18 mouse cellular contexts compared by ENCODE assay signal in the genomic region with DNA sequence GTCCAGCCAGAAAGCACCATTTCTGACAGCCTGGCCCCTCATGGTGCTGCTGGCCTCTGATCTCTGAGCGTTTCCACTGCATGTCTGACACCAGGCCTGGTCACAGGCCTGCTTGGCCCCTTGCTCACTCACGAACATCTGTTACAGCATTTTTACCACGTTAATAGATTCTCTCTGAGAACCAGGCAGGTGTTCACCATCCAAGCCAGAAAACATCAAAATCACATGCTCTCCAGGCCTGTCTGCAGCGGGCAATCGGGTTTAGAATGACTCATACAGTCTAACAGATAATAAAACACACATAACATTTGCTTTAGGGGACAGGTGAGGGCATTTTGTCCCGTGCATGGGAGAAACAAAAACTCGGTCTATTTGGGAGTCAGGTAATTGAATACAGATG. TPM values are rescaled to one million over a fixed set of nuclear protein-coding genes. Genes with fewer than 3 reads are reported as not detected.
DNase-seq lines count a peak whose midpoint lies in the region; ATAC-seq lines count a peak whose summit lies in the region.
"Had no signal": no experiment of that assay in that cellular context is flagged by ENCODE, and none has a peak within 500 bp of the region (broad histone marks: within the 10 kb centered on the region; RNA-seq: fewer than 3 reads in every experiment).

No protein-coding gene starts in this region.

- WGBS in neural tube, embryonic 15.5 days = 33% methylated on average over 7 of the region's 7 CpGs
- 8% methylated on average over 7 of the region's 7 CpGs for WGBS in limb, embryonic 11.5 days
- WGBS in neural tube, embryonic 13.5 days = 49% methylated on average over 7 of the region's 7 CpGs

- DNase-seq in neural tube, embryonic 10.5 days (ENCODE audit: extremely low spot score, low spot score) = peak; percentile 20
- peak; percentile 91 for DNase-seq in forelimb bud, embryonic 11.5 days (ENCODE audit: low read depth, low spot score)
- DNase-seq in limb, embryonic 11.5 days (ENCODE audit: low spot score) = peak; percentile 78
- DNase-seq in cerebellum, adult 8-10 months = no peak
- DNase-seq in layer of hippocampus, adult 18-20 months (ENCODE audit: low spot score in 2 of 2) = no peak
- no peak for DNase-seq in thymus, postnatal 14 days
- DNase-seq: adrenal gland, postnatal 10 days; forebrain, postnatal 0 days; lung, embryonic 14.5 days; lung, postnatal 4 days; thymus, adult 18-20 months had no signal

- no peaks in the 10 kb centered on the region for H3K36me3 ChIP-seq in neural tube, embryonic 15.5 days
- no peaks in the 10 kb centered on the region for H3K36me3 ChIP-seq in limb, embryonic 11.5 days (ENCODE audit: control insufficient read depth, insufficient read depth, low read length)
- H3K36me3 ChIP-seq in neural tube, embryonic 13.5 days = no peaks in the 10 kb centered on the region
- H3K36me3 ChIP-seq: embryonic facial prominence, embryonic 15.5 days; kidney, embryonic 15.5 days; liver, embryonic 12.5 days; midbrain, embryonic 10.5 days had no signal

- H3K27me3 ChIP-seq in neural tube, embryonic 15.5 days (replicated peaks) = no peaks in the 10 kb centered on the region
- H3K27me3 ChIP-seq in limb, embryonic 11.5 days (ENCODE audit: control insufficient read depth, insufficient read depth, low read length) = no peaks in the 10 kb centered on the region
- no peaks in the 10 kb centered on the region for H3K27me3 ChIP-seq in neural tube, embryonic 13.5 days
- H3K27me3 ChIP-seq: embryonic facial prominence, embryonic 15.5 days; kidney, embryonic 15.5 days; Patski had no signal

- H3K9me3 ChIP-seq in neural tube, embryonic 15.5 days (replicated peaks) = no peaks in the 10 kb centered on the region
- no peaks in the 10 kb centered on the region for H3K9me3 ChIP-seq in limb, embryonic 11.5 days (ENCODE audit: control insufficient read depth, low read length)
- H3K9me3 ChIP-seq in neural tube, embryonic 13.5 days = no peaks in the 10 kb centered on the region
- H3K9me3 ChIP-seq: embryonic facial prominence, embryonic 15.5 days; kidney, embryonic 15.5 days; liver, embryonic 12.5 days; midbrain, embryonic 10.5 days had no signal

- H3K4me1 ChIP-seq in neural tube, embryonic 15.5 days = no peaks in the 10 kb centered on the region
- H3K4me1 ChIP-seq in limb, embryonic 11.5 days (ENCODE audit: control insufficient read depth, insufficient read depth, low read length) = peaks cover 9% of the 10 kb centered on the region
- H3K4me1 ChIP-seq in neural tube, embryonic 13.5 days (replicated peaks) = no peaks in the 10 kb centered on the region; the same call in 1 of the 2 replicates
- H3K4me1 ChIP-seq: kidney, embryonic 15.5 days; liver, embryonic 12.5 days; midbrain, embryonic 10.5 days had no signal

- H3K4me3 ChIP-seq in neural tube, embryonic 15.5 days (replicated peaks) = no peak overlapping the region
- H3K4me3 ChIP-seq in limb, embryonic 11.5 days (ENCODE audit: low read depth, low read length) = no peak overlapping the region
- no peak overlapping the region for H3K4me3 ChIP-seq in neural tube, embryonic 13.5 days
- H3K4me3 ChIP-seq: embryonic facial prominence, embryonic 15.5 days; kidney, embryonic 15.5 days; liver, embryonic 12.5 days; midbrain, embryonic 10.5 days had no signal

- no peak overlapping the region for H3K27ac ChIP-seq in neural tube, embryonic 15.5 days (replicated peaks)
- 0 out of 2 replicates have a peak overlapping the region, but pooled peaks have one; percentile 0 for H3K27ac ChIP-seq in limb, embryonic 11.5 days (replicated peaks; ENCODE audit: low read depth, low read length)
- H3K27ac ChIP-seq in neural tube, embryonic 13.5 days (replicated peaks) = no peak overlapping the region
- H3K27ac ChIP-seq: embryonic facial prominence, embryonic 15.5 days; kidney, embryonic 15.5 days; liver, embryonic 12.5 days; midbrain, embryonic 10.5 days had no signal

- H3K4me2 ChIP-seq in neural tube, embryonic 15.5 days = no peak overlapping the region
- H3K4me2 ChIP-seq in limb, embryonic 11.5 days (ENCODE audit: low read depth, severe bottlenecking) = no peak overlapping the region
- H3K4me2 ChIP-seq in neural tube, embryonic 13.5 days = no peak overlapping the region
- H3K4me2 ChIP-seq: embryonic facial prominence, embryonic 15.5 days; kidney, embryonic 15.5 days; liver, embryonic 12.5 days; lung, embryonic 14.5 days had no signal

- no peak for ATAC-seq in neural tube, embryonic 15.5 days (ENCODE audit: low FRiP score)
- ATAC-seq in limb, embryonic 11.5 days (ENCODE audit: insufficient number of reproducible peaks, low FRiP score, low TSS enrichment, low read depth) = peak; percentile 89
- 0 out of 2 replicates have a peak, but pooled peaks have one; percentile 15 for ATAC-seq in neural tube, embryonic 13.5 days (ENCODE audit: low read depth)
- ATAC-seq: forebrain, postnatal 0 days; liver, embryonic 12.5 days; Patski had no signal

- H3K9ac ChIP-seq in neural tube, embryonic 15.5 days (replicated peaks) = no peak overlapping the region
- no peak overlapping the region for H3K9ac ChIP-seq in limb, embryonic 11.5 days (ENCODE audit: low read length)
- no peak overlapping the region for H3K9ac ChIP-seq in neural tube, embryonic 13.5 days
- H3K9ac ChIP-seq: embryonic facial prominence, embryonic 15.5 days; forebrain, postnatal 0 days; kidney, embryonic 15.5 days; liver, embryonic 12.5 days; lung, embryonic 14.5 days had no signal

RNA-seq across cellular contexts. Expression of gene Comtd1, which starts 17.5 kb away (rescaled TPM):
- polyA plus RNA-seq in neural tube, embryonic 15.5 days (2015; fragmentation: Nextera tagmentation; extraction: Ambion mirVana) = 52.8 and 59.0 TPM in 2 replicates
- 14.3 and 18.7 TPM in 2 replicates for polyA plus RNA-seq in limb, embryonic 11.5 days (2014; fragmentation: Nextera tagmentation; extraction: Ambion mirVana)
- 25.7 and 29.4 TPM in 2 replicates for polyA plus RNA-seq in neural tube, embryonic 13.5 days (2015; fragmentation: Nextera tagmentation; extraction: Ambion mirVana)
- total RNA-seq in layer of hippocampus, adult 18-20 months (2021) = 10 to 100 TPM; 28.3 to 29.7 TPM

RNA-seq across cellular contexts. Expression of gene Vdac2, which starts 41.3 kb away (rescaled TPM):
- polyA plus RNA-seq in neural tube, embryonic 15.5 days (2015; fragmentation: Nextera tagmentation; extraction: Ambion mirVana) = 299 and 307 TPM in 2 replicates
- polyA plus RNA-seq in limb, embryonic 11.5 days (2014; fragmentation: Nextera tagmentation; extraction: Ambion mirVana) = 298 and 313 TPM in 2 replicates
- 276 and 284 TPM in 2 replicates for polyA plus RNA-seq in neural tube, embryonic 13.5 days (2015; fragmentation: Nextera tagmentation; extraction: Ambion mirVana)
- 100 to 1,000 TPM; 234 to 237 TPM for total RNA-seq in layer of hippocampus, adult 18-20 months (2021)

Comparison
In these comparisons a context has a peak if more than half of its experiments do, and no peak if none do; other contexts are left out.
1. DNase-seq: peak in neural tube, embryonic 10.5 days (single experiment), forelimb bud, embryonic 11.5 days (single experiment) and limb, embryonic 11.5 days (single experiment); none in cerebellum, adult 8-10 months (single experiment), layer of hippocampus, adult 18-20 months (0 of 2) and thymus, postnatal 14 days (single experiment).